Mouse (Mus musculus): ENCODE data around the gene Cdh4. TPM values are rescaled to one million over a fixed set of nuclear protein-coding genes. Genes with fewer than 3 reads are reported as not detected.

The Cdh4 gene
- polyA plus RNA-seq, 1 experiment from 2014 or later, result 42.8 TPM

DNA sequence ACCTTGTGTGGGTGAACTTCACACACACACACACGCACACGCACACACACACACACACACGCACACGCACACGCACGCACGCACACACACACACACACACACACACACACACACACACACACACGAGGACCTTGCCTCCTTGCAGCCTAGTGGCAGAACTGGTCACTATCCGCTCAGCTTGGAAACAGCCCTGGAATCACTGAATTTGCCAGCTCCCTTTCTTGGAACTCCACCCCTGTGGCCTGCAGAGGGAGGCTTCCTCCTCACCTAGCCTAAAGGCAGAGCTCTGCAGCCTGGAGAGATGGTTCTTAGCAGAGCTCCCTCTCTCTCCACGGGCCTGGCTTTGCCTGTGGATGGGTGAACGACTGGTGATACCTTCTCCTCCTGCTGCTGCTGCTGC is 1.7 kb downstream of the Cdh4 start:
- H3K4me3 ChIP-seq (replicated peaks; ENCODE audit: low read depth, low read length), result peak overlapping the region; percentile 73
- H3K27me3 ChIP-seq (ENCODE audit: control insufficient read depth, insufficient read depth, low read length), result peaks cover 4% of the 10 kb centered on the region; the same call in 1 of the 2 replicates
- peak overlapping the region; percentile 81 for H3K9ac ChIP-seq (replicated peaks; ENCODE audit: low read length)
- H3K36me3 ChIP-seq (ENCODE audit: control insufficient read depth, insufficient read depth, low read length), result no peaks in the 10 kb centered on the region
- WGBS, result 22% methylated on average over 11 of the region's 11 CpGs
- peak overlapping the region; percentile 87; the same call in 1 of the 2 replicates for H3K27ac ChIP-seq (replicated peaks; ENCODE audit: low read depth, low read length)
- H3K4me1 ChIP-seq (ENCODE audit: control insufficient read depth, insufficient read depth, low read length), result peaks cover 29% of the 10 kb centered on the region
- ATAC-seq (ENCODE audit: low FRiP score, low TSS enrichment) (no peak), DNase-seq (peak; percentile 67)
- no peaks in the 10 kb centered on the region for H3K9me3 ChIP-seq (ENCODE audit: control insufficient read depth, low read length)
- peak overlapping the region; percentile 65 for H3K4me2 ChIP-seq (ENCODE audit: low read length)

DNA sequence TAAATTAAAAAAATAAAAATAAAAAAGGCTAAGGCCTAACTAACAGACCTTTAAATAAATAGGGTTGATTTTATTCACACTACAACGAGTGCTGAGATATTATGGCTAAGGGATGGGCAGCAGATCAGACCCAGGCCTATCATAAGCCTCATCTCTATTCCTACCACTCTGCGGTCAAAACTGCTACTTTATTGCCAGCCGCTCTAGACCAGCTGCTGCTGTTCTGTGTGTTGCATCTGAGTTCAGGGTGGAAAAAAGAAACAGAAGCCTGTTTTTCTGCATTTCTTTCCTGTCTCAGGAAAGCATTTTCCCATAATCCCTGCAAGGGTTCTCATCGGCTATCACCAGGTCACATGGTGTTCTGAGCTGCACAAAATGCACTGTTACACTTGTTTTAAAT is 6.0 kb downstream of the Cdh4 start:
- Histone ChIP-seq H3K4me3 (replicated peaks; ENCODE audit: low read depth, low read length) (no peak overlapping the region), H3K9ac (replicated peaks; ENCODE audit: low read length) (no peak overlapping the region), H3K27ac (replicated peaks; ENCODE audit: low read depth, low read length) (no peak overlapping the region), H3K36me3 (ENCODE audit: control insufficient read depth, insufficient read depth, low read length) (no peaks in the 10 kb centered on the region), H3K4me2 (ENCODE audit: low read length) (no peak overlapping the region), H3K4me1 (ENCODE audit: control insufficient read depth, insufficient read depth, low read length) (peaks cover 15% of the 10 kb centered on the region), H3K27me3 (ENCODE audit: control insufficient read depth, insufficient read depth, low read length) (no peaks in the 10 kb centered on the region; the same call in 1 of the 2 replicates), H3K9me3 (ENCODE audit: control insufficient read depth, low read length) (0 out of 2 replicates have a peak, but pooled peaks cover 4% of the 10 kb centered on the region)
- 96% methylated on average over 4 of the region's 4 CpGs for WGBS
- DNase-seq, result no peak
- no peak for ATAC-seq (ENCODE audit: low FRiP score, low TSS enrichment)

DNA sequence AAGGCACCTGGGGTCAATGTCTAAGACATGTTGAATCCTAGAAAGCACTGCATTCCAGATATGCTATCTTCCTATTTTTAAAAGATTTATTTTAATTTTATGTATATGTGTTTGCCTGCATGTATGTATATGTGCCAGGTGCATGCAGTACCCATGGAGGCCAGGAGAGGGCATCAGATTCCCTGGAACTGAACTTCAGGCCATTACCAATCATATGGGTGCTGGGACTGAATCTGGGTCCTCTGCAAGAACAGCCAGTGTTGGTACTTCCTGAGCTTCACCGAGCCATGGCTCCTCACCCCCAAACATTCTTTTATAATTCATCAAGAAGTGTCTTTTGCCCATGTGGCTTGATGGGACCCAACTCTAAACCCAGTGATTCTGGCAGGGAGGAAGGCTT is 6.8 kb downstream of the Cdh4 start:
- H3K27me3 ChIP-seq (ENCODE audit: control insufficient read depth, insufficient read depth, low read length), result no peaks in the 10 kb centered on the region; the same call in 1 of the 2 replicates
- no peak for ATAC-seq (ENCODE audit: low FRiP score, low TSS enrichment)
- DNase-seq, result no peak
- H3K36me3 ChIP-seq (ENCODE audit: control insufficient read depth, insufficient read depth, low read length), result no peaks in the 10 kb centered on the region
- WGBS, result 100% methylated on average over 1 of the region's 1 CpGs
- peaks cover 11% of the 10 kb centered on the region for H3K4me1 ChIP-seq (ENCODE audit: control insufficient read depth, insufficient read depth, low read length)
- H3K4me3 ChIP-seq (replicated peaks; ENCODE audit: low read depth, low read length), result no peak overlapping the region
- no peak overlapping the region for H3K4me2 ChIP-seq (ENCODE audit: low read length)
- no peak overlapping the region for H3K9ac ChIP-seq (replicated peaks; ENCODE audit: low read length)
- no peak overlapping the region for H3K27ac ChIP-seq (replicated peaks; ENCODE audit: low read depth, low read length)
- 0 out of 2 replicates have a peak, but pooled peaks cover 4% of the 10 kb centered on the region for H3K9me3 ChIP-seq (ENCODE audit: control insufficient read depth, low read length)

DNA sequence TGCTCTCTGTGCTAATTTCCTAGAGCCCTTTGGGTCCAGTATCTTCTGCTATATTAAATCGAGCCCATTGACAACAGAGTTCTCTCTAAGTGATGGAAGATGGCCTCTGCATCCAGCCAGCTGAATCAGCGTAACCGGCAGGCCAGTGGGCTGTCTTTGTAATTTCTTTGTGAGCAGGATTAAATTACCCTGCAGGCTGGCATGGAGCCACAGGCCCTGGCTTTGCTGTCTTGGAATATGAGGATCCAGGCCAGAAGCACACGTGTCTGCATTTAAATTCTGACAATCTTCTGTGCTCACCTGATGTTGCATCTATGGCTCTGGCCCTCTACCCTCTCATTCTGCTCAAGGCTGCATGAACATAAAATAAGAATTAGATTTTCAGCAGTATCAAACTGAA is 17.0 kb downstream of the Cdh4 start:
- ATAC-seq (ENCODE audit: low FRiP score, low TSS enrichment) (no peak), DNase-seq (no peak)
- no peak overlapping the region for H3K4me2 ChIP-seq (ENCODE audit: low read length)
- no peaks in the 10 kb centered on the region for H3K27me3 ChIP-seq (ENCODE audit: control insufficient read depth, insufficient read depth, low read length)
- H3K36me3 ChIP-seq (ENCODE audit: control insufficient read depth, insufficient read depth, low read length), result no peaks in the 10 kb centered on the region
- H3K4me1 ChIP-seq (ENCODE audit: control insufficient read depth, insufficient read depth, low read length), result no peaks in the 10 kb centered on the region
- peaks cover 35% of the 10 kb centered on the region for H3K9me3 ChIP-seq (ENCODE audit: control insufficient read depth, low read length)
- H3K9ac ChIP-seq (replicated peaks; ENCODE audit: low read length), result no peak overlapping the region
- 74% methylated on average over 4 of the region's 4 CpGs for WGBS
- no peak overlapping the region for H3K4me3 ChIP-seq (replicated peaks; ENCODE audit: low read depth, low read length)
- no peak overlapping the region for H3K27ac ChIP-seq (replicated peaks; ENCODE audit: low read depth, low read length)

DNA sequence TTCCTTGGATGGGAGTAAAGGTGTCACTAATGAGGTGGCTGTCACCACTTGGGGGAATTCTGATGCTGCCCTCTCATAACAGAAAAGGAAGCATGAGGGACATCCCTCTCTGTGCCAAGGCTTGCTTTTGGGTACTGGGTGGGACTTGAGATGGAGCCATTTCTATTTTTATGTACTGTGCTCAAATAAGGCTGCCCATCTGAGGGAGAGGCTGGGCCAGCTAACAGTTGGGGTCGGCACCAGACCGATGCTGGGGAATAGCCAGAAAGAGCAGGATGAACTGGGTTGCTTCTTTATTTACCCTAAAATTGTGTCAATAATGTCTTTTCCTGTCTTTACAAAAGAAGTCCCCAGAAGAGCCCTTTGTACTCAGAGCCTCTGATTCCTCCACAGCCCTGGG is 17.4 kb downstream of the Cdh4 start:
- H3K4me2 ChIP-seq (ENCODE audit: low read length), result no peak overlapping the region
- DNase-seq, result no peak

DNA sequence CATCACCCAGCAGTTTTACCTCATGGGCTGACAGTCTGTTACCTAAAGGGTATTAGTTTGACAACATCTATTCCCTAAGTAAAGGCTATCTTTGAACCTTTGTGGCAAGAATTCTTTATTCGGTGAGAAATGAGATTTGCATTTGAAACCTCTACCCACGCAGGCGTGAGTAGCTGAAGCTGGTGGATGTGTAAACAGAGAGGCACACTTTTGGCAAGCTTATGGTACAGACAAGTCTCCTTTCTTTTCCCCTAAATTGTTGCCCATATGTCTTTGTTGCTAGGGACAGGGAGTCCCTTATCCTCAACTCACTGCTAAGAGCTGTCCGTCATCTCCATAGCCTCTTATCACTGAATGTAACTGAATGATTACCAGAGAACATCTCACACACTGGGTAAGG is 21.3 kb downstream of the Cdh4 start:
- H3K36me3 ChIP-seq (ENCODE audit: control insufficient read depth, insufficient read depth, low read length), result no peaks in the 10 kb centered on the region
- WGBS, result 93% methylated on average over 4 of the region's 4 CpGs
- ATAC-seq (ENCODE audit: low FRiP score, low TSS enrichment) (no peak), DNase-seq (no peak)
- no peak overlapping the region for H3K4me2 ChIP-seq (ENCODE audit: low read length)
- no peak overlapping the region for H3K9ac ChIP-seq (replicated peaks; ENCODE audit: low read length)
- H3K27me3 ChIP-seq (ENCODE audit: control insufficient read depth, insufficient read depth, low read length), result no peaks in the 10 kb centered on the region
- peaks cover 32% of the 10 kb centered on the region for H3K9me3 ChIP-seq (ENCODE audit: control insufficient read depth, low read length)
- no peaks in the 10 kb centered on the region for H3K4me1 ChIP-seq (ENCODE audit: control insufficient read depth, insufficient read depth, low read length)
- H3K27ac ChIP-seq (replicated peaks; ENCODE audit: low read depth, low read length), result no peak overlapping the region
- no peak overlapping the region for H3K4me3 ChIP-seq (replicated peaks; ENCODE audit: low read depth, low read length)

More for the DNA sequence above, 17.4 kb downstream of the Cdh4 start:
- Histone ChIP-seq H3K36me3 (ENCODE audit: control insufficient read depth, insufficient read depth, low read length) (no peaks in the 10 kb centered on the region), H3K27me3 (ENCODE audit: control insufficient read depth, insufficient read depth, low read length) (no peaks in the 10 kb centered on the region), H3K9ac (replicated peaks; ENCODE audit: low read length) (no peak overlapping the region), H3K4me1 (ENCODE audit: control insufficient read depth, insufficient read depth, low read length) (no peaks in the 10 kb centered on the region), H3K4me3 (replicated peaks; ENCODE audit: low read depth, low read length) (no peak overlapping the region), H3K9me3 (ENCODE audit: control insufficient read depth, low read length) (peaks cover 35% of the 10 kb centered on the region), H3K27ac (replicated peaks; ENCODE audit: low read depth, low read length) (no peak overlapping the region)
- 94% methylated on average over 2 of the region's 2 CpGs for WGBS
- no peak for ATAC-seq (ENCODE audit: low FRiP score, low TSS enrichment)

DNA sequence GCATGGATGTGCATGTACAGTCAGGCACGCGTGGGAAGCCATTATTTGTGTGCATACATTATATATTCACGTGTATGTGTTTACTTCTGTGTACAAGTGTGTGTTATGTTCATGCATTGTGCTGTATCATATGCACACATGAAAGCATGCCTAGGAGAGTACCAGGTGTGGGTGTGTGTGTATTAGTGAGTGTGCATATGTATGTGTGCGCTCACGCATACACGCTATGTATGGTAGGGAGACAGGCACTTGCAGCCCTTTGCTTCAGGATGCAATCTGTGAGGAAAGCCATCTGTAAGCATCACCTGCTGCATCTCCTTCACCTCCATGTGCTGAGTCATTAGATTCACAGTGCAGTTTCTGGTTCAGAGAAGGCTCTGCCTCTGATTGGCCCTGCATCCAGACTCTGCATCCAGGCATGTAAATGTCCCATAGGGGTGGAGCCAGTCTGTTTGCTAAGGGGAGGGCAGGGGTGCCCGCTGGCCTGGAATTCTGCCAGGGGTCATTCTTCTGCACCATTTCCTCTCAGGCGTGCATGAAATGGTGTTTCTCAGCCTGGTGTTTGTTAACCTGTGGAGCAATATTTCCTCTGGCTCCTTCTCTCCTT is 25.7 kb downstream of the Cdh4 start:
- Histone ChIP-seq H3K36me3 (ENCODE audit: control insufficient read depth, insufficient read depth, low read length) (no peaks in the 10 kb centered on the region), H3K4me1 (ENCODE audit: control insufficient read depth, insufficient read depth, low read length) (0 out of 2 replicates have a peak, but pooled peaks cover 2% of the 10 kb centered on the region), H3K4me3 (replicated peaks; ENCODE audit: low read depth, low read length) (no peak overlapping the region), H3K27ac (replicated peaks; ENCODE audit: low read depth, low read length) (no peak overlapping the region), H3K27me3 (ENCODE audit: control insufficient read depth, insufficient read depth, low read length) (no peaks in the 10 kb centered on the region), H3K9ac (replicated peaks; ENCODE audit: low read length) (no peak overlapping the region), H3K4me2 (ENCODE audit: low read length) (no peak overlapping the region), H3K9me3 (ENCODE audit: control insufficient read depth, low read length) (peaks cover 5% of the 10 kb centered on the region; the same call in 1 of the 2 replicates)
- DNase-seq (no peak), ATAC-seq (ENCODE audit: low FRiP score, low TSS enrichment) (no peak)
- WGBS, result 86% methylated on average over 8 of the region's 8 CpGs

DNA sequence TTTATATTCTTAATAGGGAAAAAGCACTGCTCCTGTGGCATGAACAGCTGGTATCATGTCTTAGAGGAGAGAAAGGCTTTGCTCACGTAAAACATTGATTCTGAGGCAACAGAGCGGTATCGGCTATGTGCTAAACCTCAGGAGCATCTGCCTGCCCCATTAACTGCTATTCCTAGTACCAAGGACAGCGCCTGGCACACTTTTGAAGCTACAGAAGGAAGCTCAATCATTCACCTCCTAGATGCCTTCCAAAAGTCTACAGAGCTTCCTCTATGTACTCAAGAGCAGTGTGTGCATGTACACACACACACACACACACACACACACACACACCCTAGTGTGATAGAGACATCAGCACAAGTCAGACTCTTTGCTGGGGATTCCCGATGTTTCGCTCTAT is 34.4 kb downstream of the Cdh4 start:
- Histone ChIP-seq H3K4me1 (ENCODE audit: control insufficient read depth, insufficient read depth, low read length) (peaks cover 17% of the 10 kb centered on the region), H3K27ac (replicated peaks; ENCODE audit: low read depth, low read length) (no peak overlapping the region), H3K36me3 (ENCODE audit: control insufficient read depth, insufficient read depth, low read length) (no peaks in the 10 kb centered on the region), H3K9ac (replicated peaks; ENCODE audit: low read length) (no peak overlapping the region), H3K27me3 (ENCODE audit: control insufficient read depth, insufficient read depth, low read length) (no peaks in the 10 kb centered on the region), H3K4me3 (replicated peaks; ENCODE audit: low read depth, low read length) (no peak overlapping the region), H3K4me2 (ENCODE audit: low read length) (no peak overlapping the region), H3K9me3 (ENCODE audit: control insufficient read depth, low read length) (no peaks in the 10 kb centered on the region)
- WGBS, result 82% methylated on average over 6 of the region's 6 CpGs
- ATAC-seq (ENCODE audit: low FRiP score, low TSS enrichment) (no peak), DNase-seq (no peak)

DNA sequence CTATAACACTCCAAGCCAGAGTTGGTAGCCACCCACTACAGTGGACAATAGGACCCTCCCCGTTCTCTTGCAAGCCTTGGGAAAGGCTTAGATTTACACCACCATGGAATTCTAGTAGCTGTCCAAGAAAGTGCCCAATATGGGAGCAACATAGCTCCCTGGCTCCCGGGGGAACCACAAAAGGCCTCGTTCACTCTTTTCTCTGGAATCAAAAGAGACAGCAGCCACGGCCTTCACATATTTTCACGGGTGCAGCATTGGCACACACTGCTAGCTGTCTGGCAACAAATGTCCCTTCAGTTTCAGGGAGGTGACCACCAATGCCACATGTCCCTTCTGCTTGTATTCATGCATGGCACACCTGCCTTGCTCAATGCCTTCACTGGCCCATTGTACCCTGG is 38.6 kb downstream of the Cdh4 start:
- H3K9ac ChIP-seq (replicated peaks; ENCODE audit: low read length), result no peak overlapping the region
- peaks cover 7% of the 10 kb centered on the region for H3K4me1 ChIP-seq (ENCODE audit: control insufficient read depth, insufficient read depth, low read length)
- no peak overlapping the region for H3K4me2 ChIP-seq (ENCODE audit: low read length)
- no peaks in the 10 kb centered on the region for H3K27me3 ChIP-seq (ENCODE audit: control insufficient read depth, insufficient read depth, low read length)
- ATAC-seq (ENCODE audit: low FRiP score, low TSS enrichment) (peak; percentile 76), DNase-seq (peak; percentile 73)
- H3K4me3 ChIP-seq (replicated peaks; ENCODE audit: low read depth, low read length), result no peak overlapping the region
- H3K27ac ChIP-seq (replicated peaks; ENCODE audit: low read depth, low read length), result 0 out of 2 replicates have a peak overlapping the region, but pooled peaks have one; percentile 8
- no peaks in the 10 kb centered on the region for H3K9me3 ChIP-seq (ENCODE audit: control insufficient read depth, low read length)
- no peaks in the 10 kb centered on the region for H3K36me3 ChIP-seq (ENCODE audit: control insufficient read depth, insufficient read depth, low read length)
- 43% methylated on average over 5 of the region's 5 CpGs for WGBS

Measured in midbrain, embryonic 14.5 days (tissue).